Mouse (Mus musculus): ENCODE data around the gene Lamp1. TPM values are rescaled to one million over a fixed set of nuclear protein-coding genes. Genes with fewer than 3 reads are reported as not detected.

Gene Lamp1
- polyA plus RNA-seq, 1 experiment from 2014 or later, result 272 TPM

DNA sequence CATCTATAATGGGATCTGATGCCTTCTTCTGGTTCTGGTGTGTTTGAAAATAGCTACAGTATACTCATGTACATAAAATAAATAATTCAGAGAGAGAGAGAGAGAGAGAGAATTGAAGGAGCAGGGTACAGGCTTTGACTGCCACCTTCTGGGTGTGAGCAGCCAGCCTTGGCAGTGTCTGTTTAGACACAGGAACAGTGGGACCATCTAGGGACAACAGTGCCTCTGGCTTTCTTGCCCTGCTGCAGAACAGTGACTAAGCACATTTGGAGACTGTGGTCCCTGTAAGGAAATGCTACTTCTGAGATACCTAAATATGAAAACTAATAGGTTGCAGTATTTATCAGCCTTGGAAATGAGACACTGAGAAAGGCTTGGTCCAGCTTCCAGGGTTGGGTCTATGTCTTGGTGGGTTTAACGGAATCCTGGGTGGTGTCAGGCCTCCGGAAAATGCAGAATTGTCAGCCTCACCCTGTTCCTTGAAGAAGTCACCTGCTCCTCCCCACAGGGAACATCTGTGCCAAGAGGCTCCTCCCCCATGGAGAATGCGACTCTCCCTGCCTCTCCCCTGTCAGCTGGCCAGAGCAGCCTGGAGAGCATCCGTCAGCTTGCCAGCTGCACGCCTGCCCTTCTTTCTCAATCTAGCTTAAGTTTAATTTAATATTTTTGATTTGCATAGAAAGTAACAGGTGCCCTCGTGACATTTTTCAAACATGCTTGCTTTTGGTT, 49.8 kb downstream of the Lamp1 start:
- 29% methylated on average over 6 of the region's 6 CpGs for WGBS
- Histone ChIP-seq H3K4me2 (replicated peaks; ENCODE audit: low read depth, low read length) (no peak overlapping the region), H3K36me3 (ENCODE audit: control insufficient read depth, insufficient read depth, low read length) (no peaks in the 10 kb centered on the region), H3K27ac (ENCODE audit: low read length) (no peak overlapping the region), H3K4me1 (ENCODE audit: control insufficient read depth, insufficient read depth, low read length) (peaks cover 12% of the 10 kb centered on the region), H3K4me3 (ENCODE audit: low read depth, low read length) (no peak overlapping the region), H3K9ac (replicated peaks; ENCODE audit: low read depth, low read length) (no peak overlapping the region), H3K27me3 (ENCODE audit: control insufficient read depth, insufficient read depth, low read length) (no peaks in the 10 kb centered on the region), H3K9me3 (ENCODE audit: control insufficient read depth, low read depth, low read length) (no peaks in the 10 kb centered on the region)
- ATAC-seq (ENCODE audit: insufficient number of reproducible peaks, insufficient read depth, low FRiP score, low read depth), result no peak

GRCm38 (mm10) chr8:13209770-13210169, 50.8 kb downstream of the Lamp1 start:
- Histone ChIP-seq H3K4me3 (ENCODE audit: low read depth, low read length) (no peak overlapping the region), H3K27ac (ENCODE audit: low read length) (no peak overlapping the region), H3K9ac (replicated peaks; ENCODE audit: low read depth, low read length) (no peak overlapping the region), H3K4me2 (replicated peaks; ENCODE audit: low read depth, low read length) (no peak overlapping the region), H3K4me1 (ENCODE audit: control insufficient read depth, insufficient read depth, low read length) (peaks cover 13% of the 10 kb centered on the region), H3K36me3 (ENCODE audit: control insufficient read depth, insufficient read depth, low read length) (no peaks in the 10 kb centered on the region), H3K9me3 (ENCODE audit: control insufficient read depth, low read depth, low read length) (no peaks in the 10 kb centered on the region), H3K27me3 (ENCODE audit: control insufficient read depth, insufficient read depth, low read length) (no peaks in the 10 kb centered on the region)
- no peak for ATAC-seq (ENCODE audit: insufficient number of reproducible peaks, insufficient read depth, low FRiP score, low read depth)
- 56% methylated on average over 1 of the region's 1 CpGs for WGBS

DNA sequence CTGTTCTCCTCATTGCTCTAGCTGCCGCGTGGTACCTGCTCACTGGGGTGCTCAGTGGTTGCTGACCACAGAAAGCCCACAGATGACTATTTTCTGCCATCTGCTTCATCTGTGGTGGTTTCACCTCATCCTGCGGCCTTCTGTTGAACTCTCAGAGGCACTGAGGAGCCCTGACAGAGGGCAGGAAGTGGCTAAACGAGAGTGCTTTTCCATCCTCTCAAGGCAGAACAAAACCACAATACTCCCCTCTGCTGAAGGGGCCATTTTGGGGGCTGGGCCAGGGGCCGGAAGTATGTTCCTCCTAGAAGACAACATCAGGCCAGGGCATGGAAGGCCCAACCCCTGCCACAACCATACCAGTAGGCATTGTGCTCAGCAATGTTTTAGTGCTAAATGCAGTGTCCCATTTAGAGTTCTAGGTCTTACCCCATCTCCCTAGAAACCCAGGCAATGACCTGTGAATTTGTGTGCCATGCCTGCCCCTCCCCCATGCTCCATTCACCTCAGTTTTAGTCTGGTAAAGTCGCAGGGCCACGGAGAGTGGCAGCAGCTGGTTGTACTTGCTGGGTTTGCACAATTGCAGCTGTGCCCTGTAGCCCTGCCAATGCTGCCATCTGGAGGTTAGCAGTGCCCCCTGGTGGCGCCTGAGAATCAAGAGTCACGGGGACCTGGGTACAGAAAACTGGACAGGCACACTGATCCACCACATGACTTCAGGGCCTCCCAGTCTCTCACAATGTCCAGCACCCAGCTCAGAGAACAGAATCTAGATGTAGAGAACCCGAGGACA, 54.7 kb downstream of the Lamp1 start:
- peaks cover 7% of the 10 kb centered on the region for H3K4me1 ChIP-seq (ENCODE audit: control insufficient read depth, insufficient read depth, low read length)
- no peak overlapping the region for H3K4me2 ChIP-seq (replicated peaks; ENCODE audit: low read depth, low read length)
- peak; percentile 68; the same call in 1 of the 2 replicates for ATAC-seq (ENCODE audit: insufficient number of reproducible peaks, insufficient read depth, low FRiP score, low read depth)
- WGBS, result 22% methylated on average over 10 of the region's 10 CpGs
- H3K9ac ChIP-seq (replicated peaks; ENCODE audit: low read depth, low read length), result no peak overlapping the region
- H3K9me3 ChIP-seq (ENCODE audit: control insufficient read depth, low read depth, low read length), result no peaks in the 10 kb centered on the region
- no peaks in the 10 kb centered on the region for H3K27me3 ChIP-seq (ENCODE audit: control insufficient read depth, insufficient read depth, low read length)
- no peak overlapping the region for H3K27ac ChIP-seq (ENCODE audit: low read length)
- no peaks in the 10 kb centered on the region for H3K36me3 ChIP-seq (ENCODE audit: control insufficient read depth, insufficient read depth, low read length)
- no peak overlapping the region for H3K4me3 ChIP-seq (ENCODE audit: low read depth, low read length)

- 56% methylated on average over 8 of the region's 8 CpGs for WGBS
Observed at GRCm38 (mm10) chr8:13216386-13216785, 57.4 kb downstream of the Lamp1 start.

DNA sequence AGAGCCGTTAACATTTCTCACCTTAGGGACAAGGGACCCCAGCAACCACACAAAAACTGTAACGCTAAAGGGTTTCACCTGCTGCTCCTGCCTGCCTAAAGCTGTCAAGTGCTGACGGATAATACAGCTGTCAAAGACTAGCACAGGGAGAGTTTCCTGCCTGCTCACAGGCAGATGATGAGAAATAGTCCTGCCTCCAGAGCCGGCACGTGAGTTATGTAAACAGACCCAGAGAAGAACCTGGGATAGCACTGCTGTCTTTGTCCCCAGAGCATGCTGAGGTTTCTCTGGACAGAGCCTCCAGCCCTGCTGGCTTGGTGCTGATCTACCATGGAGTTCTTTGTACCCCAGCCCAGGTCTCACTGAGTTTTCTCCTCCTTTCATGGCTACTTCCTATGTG, 58.1 kb downstream of the Lamp1 start:
- WGBS, result 10% methylated on average over 5 of the region's 5 CpGs
- Histone ChIP-seq H3K27ac (ENCODE audit: low read length) (no peak overlapping the region), H3K4me2 (replicated peaks; ENCODE audit: low read depth, low read length) (no peak overlapping the region), H3K27me3 (ENCODE audit: control insufficient read depth, insufficient read depth, low read length) (no peaks in the 10 kb centered on the region), H3K4me1 (ENCODE audit: control insufficient read depth, insufficient read depth, low read length) (peaks cover 7% of the 10 kb centered on the region), H3K9ac (replicated peaks; ENCODE audit: low read depth, low read length) (no peak overlapping the region), H3K4me3 (ENCODE audit: low read depth, low read length) (no peak overlapping the region), H3K36me3 (ENCODE audit: control insufficient read depth, insufficient read depth, low read length) (no peaks in the 10 kb centered on the region), H3K9me3 (ENCODE audit: control insufficient read depth, low read depth, low read length) (no peaks in the 10 kb centered on the region)
- ATAC-seq (ENCODE audit: insufficient number of reproducible peaks, insufficient read depth, low FRiP score, low read depth), result no peak

More at GRCm38 (mm10) chr8:13216386-13216785, 57.4 kb downstream of the Lamp1 start:
- H3K27ac ChIP-seq (ENCODE audit: low read length), result no peak overlapping the region
- no peak for ATAC-seq (ENCODE audit: insufficient number of reproducible peaks, insufficient read depth, low FRiP score, low read depth)
- H3K4me3 ChIP-seq (ENCODE audit: low read depth, low read length), result no peak overlapping the region
- no peaks in the 10 kb centered on the region for H3K36me3 ChIP-seq (ENCODE audit: control insufficient read depth, insufficient read depth, low read length)
- H3K9me3 ChIP-seq (ENCODE audit: control insufficient read depth, low read depth, low read length), result no peaks in the 10 kb centered on the region
- H3K4me2 ChIP-seq (replicated peaks; ENCODE audit: low read depth, low read length), result no peak overlapping the region
- no peak overlapping the region for H3K9ac ChIP-seq (replicated peaks; ENCODE audit: low read depth, low read length)
- peaks cover 7% of the 10 kb centered on the region for H3K4me1 ChIP-seq (ENCODE audit: control insufficient read depth, insufficient read depth, low read length)
- no peaks in the 10 kb centered on the region for H3K27me3 ChIP-seq (ENCODE audit: control insufficient read depth, insufficient read depth, low read length)

GRCm38 (mm10) chr8:13217986-13218385, 59.0 kb downstream of the Lamp1 start:
- ATAC-seq (ENCODE audit: insufficient number of reproducible peaks, insufficient read depth, low FRiP score, low read depth), result no peak
- no peak overlapping the region for H3K27ac ChIP-seq (ENCODE audit: low read length)
- H3K27me3 ChIP-seq (ENCODE audit: control insufficient read depth, insufficient read depth, low read length), result no peaks in the 10 kb centered on the region
- H3K36me3 ChIP-seq (ENCODE audit: control insufficient read depth, insufficient read depth, low read length), result no peaks in the 10 kb centered on the region
- H3K9me3 ChIP-seq (ENCODE audit: control insufficient read depth, low read depth, low read length), result no peaks in the 10 kb centered on the region
- no peak overlapping the region for H3K4me2 ChIP-seq (replicated peaks; ENCODE audit: low read depth, low read length)
- peaks cover 7% of the 10 kb centered on the region for H3K4me1 ChIP-seq (ENCODE audit: control insufficient read depth, insufficient read depth, low read length)
- no peak overlapping the region for H3K9ac ChIP-seq (replicated peaks; ENCODE audit: low read depth, low read length)
- H3K4me3 ChIP-seq (ENCODE audit: low read depth, low read length), result no peak overlapping the region

DNA sequence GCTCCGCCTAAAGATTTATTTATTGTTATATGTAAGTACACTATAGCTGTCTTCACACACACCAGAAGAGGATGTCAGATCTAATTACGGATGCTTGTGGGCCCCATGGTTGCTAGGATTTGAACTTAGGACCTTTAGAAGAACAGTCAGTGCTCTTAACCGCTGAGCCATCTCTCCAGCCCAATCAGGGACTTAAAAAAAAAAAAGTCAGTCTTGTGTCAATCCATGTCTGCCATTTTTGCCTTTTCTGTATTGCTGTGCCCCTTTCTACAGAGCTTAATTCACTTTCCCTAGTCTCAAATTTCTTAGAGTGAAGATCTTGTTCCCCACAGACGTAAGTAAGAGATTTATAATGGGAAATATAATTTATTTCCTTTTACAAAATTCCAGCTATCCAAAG, 59.5 kb downstream of the Lamp1 start:
- no peaks in the 10 kb centered on the region for H3K36me3 ChIP-seq (ENCODE audit: control insufficient read depth, insufficient read depth, low read length)
- H3K9me3 ChIP-seq (ENCODE audit: control insufficient read depth, low read depth, low read length), result no peaks in the 10 kb centered on the region
- H3K4me2 ChIP-seq (replicated peaks; ENCODE audit: low read depth, low read length), result no peak overlapping the region
- no peaks in the 10 kb centered on the region for H3K27me3 ChIP-seq (ENCODE audit: control insufficient read depth, insufficient read depth, low read length)
- no peak for ATAC-seq (ENCODE audit: insufficient number of reproducible peaks, insufficient read depth, low FRiP score, low read depth)
- 76% methylated on average over 4 of the region's 4 CpGs for WGBS
- peaks cover 4% of the 10 kb centered on the region for H3K4me1 ChIP-seq (ENCODE audit: control insufficient read depth, insufficient read depth, low read length)
- H3K4me3 ChIP-seq (ENCODE audit: low read depth, low read length), result no peak overlapping the region
- no peak overlapping the region for H3K27ac ChIP-seq (ENCODE audit: low read length)
- no peak overlapping the region for H3K9ac ChIP-seq (replicated peaks; ENCODE audit: low read depth, low read length)

GRCm38 (mm10) chr8:13224426-13224825, 65.5 kb downstream of the Lamp1 start:
- Histone ChIP-seq H3K27ac (ENCODE audit: low read length) (no peak overlapping the region), H3K4me1 (ENCODE audit: control insufficient read depth, insufficient read depth, low read length) (no peaks in the 10 kb centered on the region), H3K4me2 (replicated peaks; ENCODE audit: low read depth, low read length) (no peak overlapping the region), H3K9ac (replicated peaks; ENCODE audit: low read depth, low read length) (no peak overlapping the region), H3K9me3 (ENCODE audit: control insufficient read depth, low read depth, low read length) (no peaks in the 10 kb centered on the region), H3K27me3 (ENCODE audit: control insufficient read depth, insufficient read depth, low read length) (no peaks in the 10 kb centered on the region), H3K36me3 (ENCODE audit: control insufficient read depth, insufficient read depth, low read length) (no peaks in the 10 kb centered on the region), H3K4me3 (ENCODE audit: low read depth, low read length) (no peak overlapping the region)
- no peak for ATAC-seq (ENCODE audit: insufficient number of reproducible peaks, insufficient read depth, low FRiP score, low read depth)
- WGBS, result 79% methylated on average over 9 of the region's 9 CpGs

Measured in stomach, embryonic 14.5 days (tissue).